Mouse (Mus musculus) liver, embryonic 15.5 days (tissue): Measurements from ENCODE around the gene Tmem212. TPM values are rescaled to one million over a fixed set of nuclear protein-coding genes. Genes with fewer than 3 reads are reported as not detected.

Experiments used
- ATAC-seq: fragments of 200-750 bp; cut with Nextera tagmentation; 2 replicates; pipeline ENCODE4 v1.8.0; 2017; ENCODE audit warnings: moderate number of reproducible peaks, mild to moderate bottlenecking, moderate library complexity; ENCODE audit not compliant: insufficient read depth
- H3K27ac ChIP-seq: fragments of 300-500 bp; sonication (generic); replicated peaks from 2 replicates; pipeline ENCODE4 v1.5.1; 2015; ENCODE audit warnings: mild to moderate bottlenecking, inconsistent platforms
- H3K27me3 ChIP-seq: fragments of 300-500 bp; sonication (generic); 2 replicates; pipeline ENCODE4 v1.6.1; 2015; ENCODE audit warnings: mild to moderate bottlenecking, inconsistent platforms
- H3K36me3 ChIP-seq: fragments of 300-500 bp; sonication (generic); replicated peaks from 2 replicates; pipeline ENCODE4 v1.6.1; 2015; ENCODE audit warnings: moderate library complexity, mild to moderate bottlenecking, inconsistent platforms
- H3K4me1 ChIP-seq: fragments of 300-500 bp; sonication (generic); replicated peaks from 2 replicates; pipeline ENCODE4 v1.6.1; 2015; ENCODE audit warnings: inconsistent platforms
- H3K4me2 ChIP-seq: fragments of 300-500 bp; sonication (generic); 2 replicates; pipeline ENCODE4 v1.6.1; 2015; ENCODE audit warnings: moderate library complexity, mild to moderate bottlenecking, inconsistent platforms
- H3K4me3 ChIP-seq: fragments of 300-500 bp; sonication (generic); replicated peaks from 2 replicates; pipeline ENCODE4 v1.5.1; 2015; ENCODE audit warnings: mild to moderate bottlenecking, inconsistent platforms
- H3K9ac ChIP-seq: fragments of 300-500 bp; sonication (generic); 2 replicates; pipeline ENCODE4 v1.6.1; 2015; ENCODE audit warnings: moderate library complexity, mild to moderate bottlenecking, inconsistent platforms
- H3K9me3 ChIP-seq: fragments of 300-500 bp; sonication (generic); replicated peaks from 2 replicates; pipeline ENCODE4 v1.6.1; 2016; ENCODE audit warnings: inconsistent platforms
- WGBS: fragments of 180-500 bp; shearing (Covaris S2); methylation state at CpG from one replicate; pipeline ENCODE4 v1.1.7; 2015; ENCODE audit warnings: mixed read lengths; ENCODE audit not compliant: insufficient replicate concordance; 5-methylcytosine and 5-hydroxymethylcytosine counted together
- polyA plus RNA-seq: library from polyadenylated mRNA; unstranded; fragments of >200 nt; fragmentation: Nextera tagmentation; extraction: Ambion mirVana; gene quantifications from 2 replicates; pipeline ENCODE4 v1.2.1, GENCODE M21; 2015

Tmem212 gene
- polyA plus RNA-seq, 1 experiment from 2014 or later: not detected

- no peak overlapping the region for H3K9ac ChIP-seq
- no peak overlapping the region for H3K27ac ChIP-seq
- H3K9me3 ChIP-seq: no peaks in the 10 kb centered on the region
- no peak for ATAC-seq
- no peak overlapping the region for H3K4me3 ChIP-seq
- no peaks in the 10 kb centered on the region for H3K36me3 ChIP-seq
- H3K4me1 ChIP-seq: peaks cover 3% of the 10 kb centered on the region; the same call in 1 of the 2 replicates
- H3K4me2 ChIP-seq: no peak overlapping the region
- 58% methylated on average over 3 of the region's 3 CpGs for WGBS
- no peaks in the 10 kb centered on the region for H3K27me3 ChIP-seq
Measured at GRCm38 (mm10) chr3:27867731-27868130, 28.4 kb downstream of the Tmem212 start.

GRCm38 (mm10) chr3:27862821-27863740 lies 33.1 kb downstream of the Tmem212 start:
- no peaks in the 10 kb centered on the region for H3K9me3 ChIP-seq
- peak overlapping the region; percentile 50 for H3K4me2 ChIP-seq
- 6% methylated on average over 16 of the region's 16 CpGs for WGBS
- H3K27ac ChIP-seq: peak overlapping the region; percentile 42; the same call in 1 of the 2 replicates
- H3K4me1 ChIP-seq: peaks cover 7% of the 10 kb centered on the region; the same call in 1 of the 2 replicates
- no peak overlapping the region for H3K9ac ChIP-seq
- H3K4me3 ChIP-seq: peak overlapping the region; percentile 23
- H3K27me3 ChIP-seq: no peaks in the 10 kb centered on the region
- ATAC-seq: peak; percentile 67
- H3K36me3 ChIP-seq: no peaks in the 10 kb centered on the region

GRCm38 (mm10) chr3:27861601-27862000 lies 34.6 kb downstream of the Tmem212 start:
- no peak overlapping the region for H3K9ac ChIP-seq
- H3K36me3 ChIP-seq: no peaks in the 10 kb centered on the region
- ATAC-seq: no peak
- WGBS: 68% methylated on average over 6 of the region's 6 CpGs
- H3K27me3 ChIP-seq: no peaks in the 10 kb centered on the region
- H3K9me3 ChIP-seq: no peaks in the 10 kb centered on the region
- H3K4me2 ChIP-seq: no peak overlapping the region
- no peak overlapping the region for H3K27ac ChIP-seq
- no peak overlapping the region for H3K4me3 ChIP-seq
- peaks cover 7% of the 10 kb centered on the region; the same call in 1 of the 2 replicates for H3K4me1 ChIP-seq

- Histone ChIP-seq H3K27ac (no peak overlapping the region), H3K4me1 (peaks cover 7% of the 10 kb centered on the region; the same call in 1 of the 2 replicates), H3K4me2 (no peak overlapping the region), H3K4me3 (no peak overlapping the region), H3K27me3 (no peaks in the 10 kb centered on the region), H3K36me3 (no peaks in the 10 kb centered on the region), H3K9me3 (no peaks in the 10 kb centered on the region), H3K9ac (no peak overlapping the region)
- WGBS: 66% methylated on average over 6 of the region's 6 CpGs
- ATAC-seq: no peak
Measured at GRCm38 (mm10) chr3:27861086-27861485, 35.1 kb downstream of the Tmem212 start.

GRCm38 (mm10) chr3:27859161-27859561 lies 37.0 kb downstream of the Tmem212 start:
- H3K36me3 ChIP-seq: no peaks in the 10 kb centered on the region
- no peak for ATAC-seq
- H3K4me2 ChIP-seq: peak overlapping the region; percentile 16; the same call in 1 of the 2 replicates
- no peaks in the 10 kb centered on the region for H3K9me3 ChIP-seq
- no peak overlapping the region for H3K27ac ChIP-seq
- 16% methylated on average over 5 of the region's 5 CpGs for WGBS
- no peak overlapping the region for H3K4me3 ChIP-seq
- H3K27me3 ChIP-seq: no peaks in the 10 kb centered on the region
- H3K4me1 ChIP-seq: peaks cover 7% of the 10 kb centered on the region; the same call in 1 of the 2 replicates
- no peak overlapping the region for H3K9ac ChIP-seq

GRCm38 (mm10) chr3:27858441-27859115 lies 37.6 kb downstream of the Tmem212 start:
- Histone ChIP-seq H3K27ac (no peak overlapping the region), H3K9ac (no peak overlapping the region), H3K36me3 (no peaks in the 10 kb centered on the region), H3K27me3 (no peaks in the 10 kb centered on the region), H3K9me3 (no peaks in the 10 kb centered on the region), H3K4me3 (no peak overlapping the region), H3K4me2 (peak overlapping the region; percentile 16; the same call in 1 of the 2 replicates), H3K4me1 (peaks cover 7% of the 10 kb centered on the region; the same call in 1 of the 2 replicates)
- 34% methylated on average over 5 of the region's 5 CpGs for WGBS
- no peak for ATAC-seq

- Histone ChIP-seq H3K36me3 (no peaks in the 10 kb centered on the region), H3K9ac (no peak overlapping the region), H3K27ac (no peak overlapping the region), H3K27me3 (no peaks in the 10 kb centered on the region), H3K4me3 (no peak overlapping the region), H3K9me3 (no peaks in the 10 kb centered on the region), H3K4me1 (no peaks in the 10 kb centered on the region), H3K4me2 (no peak overlapping the region)
- no peak for ATAC-seq
- 53% methylated on average over 2 of the region's 2 CpGs for WGBS
Measured at GRCm38 (mm10) chr3:27856288-27856687, 39.9 kb downstream of the Tmem212 start.

- no peak overlapping the region for H3K4me3 ChIP-seq
- H3K4me1 ChIP-seq: no peaks in the 10 kb centered on the region
- H3K27ac ChIP-seq: no peak overlapping the region
- no peaks in the 10 kb centered on the region for H3K9me3 ChIP-seq
- H3K36me3 ChIP-seq: no peaks in the 10 kb centered on the region
- H3K9ac ChIP-seq: no peak overlapping the region
- WGBS: 55% methylated on average over 5 of the region's 5 CpGs
- no peak overlapping the region for H3K4me2 ChIP-seq
- no peaks in the 10 kb centered on the region for H3K27me3 ChIP-seq
- ATAC-seq: no peak
Measured at GRCm38 (mm10) chr3:27854431-27855180, 41.6 kb downstream of the Tmem212 start.

- 28% methylated on average over 5 of the region's 5 CpGs for WGBS
- Histone ChIP-seq H3K4me3 (no peak overlapping the region), H3K4me2 (no peak overlapping the region), H3K36me3 (no peaks in the 10 kb centered on the region), H3K27me3 (no peaks in the 10 kb centered on the region), H3K9ac (no peak overlapping the region), H3K4me1 (no peaks in the 10 kb centered on the region), H3K27ac (no peak overlapping the region), H3K9me3 (no peaks in the 10 kb centered on the region)
- no peak for ATAC-seq
Measured at GRCm38 (mm10) chr3:27843266-27843665, 52.9 kb downstream of the Tmem212 start.

GRCm38 (mm10) chr3:27842856-27843255 lies 53.3 kb downstream of the Tmem212 start:
- 66% methylated on average over 5 of the region's 5 CpGs for WGBS
- ATAC-seq: no peak
- Histone ChIP-seq H3K9me3 (no peaks in the 10 kb centered on the region), H3K36me3 (no peaks in the 10 kb centered on the region), H3K9ac (no peak overlapping the region), H3K4me3 (no peak overlapping the region), H3K27me3 (no peaks in the 10 kb centered on the region), H3K27ac (no peak overlapping the region), H3K4me2 (no peak overlapping the region), H3K4me1 (no peaks in the 10 kb centered on the region)

GRCm38 (mm10) chr3:27840311-27840710 lies 55.9 kb downstream of the Tmem212 start:
- ATAC-seq: no peak
- Histone ChIP-seq H3K36me3 (no peaks in the 10 kb centered on the region), H3K4me1 (no peaks in the 10 kb centered on the region), H3K27ac (no peak overlapping the region), H3K9me3 (no peaks in the 10 kb centered on the region), H3K4me3 (no peak overlapping the region), H3K27me3 (no peaks in the 10 kb centered on the region), H3K9ac (no peak overlapping the region), H3K4me2 (no peak overlapping the region)
- WGBS: 45% methylated on average over 9 of the region's 9 CpGs
